Mouse (Mus musculus) layer of hippocampus, postnatal 10 days (tissue): ENCODE measurements around the gene Ric1. TPM values are rescaled to one million over a fixed set of nuclear protein-coding genes. Genes with fewer than 3 reads are reported as not detected.

Experiments
- DNase-seq, 2 experiments: peaks; one replicate each; pipeline ENCODE4 v3.0.0; 2021; ENCODE audit warnings: low spot score in 2 of 2
- total RNA-seq, 2 experiments: library from RNA; stranded (reverse); gene quantifications; 2 replicates each; pipeline ENCODE4 v1.2.3; 2021

The Ric1 gene
- total RNA-seq, 2 experiments from 2014 or later = 44.0 to 49.7 TPM

DNA sequence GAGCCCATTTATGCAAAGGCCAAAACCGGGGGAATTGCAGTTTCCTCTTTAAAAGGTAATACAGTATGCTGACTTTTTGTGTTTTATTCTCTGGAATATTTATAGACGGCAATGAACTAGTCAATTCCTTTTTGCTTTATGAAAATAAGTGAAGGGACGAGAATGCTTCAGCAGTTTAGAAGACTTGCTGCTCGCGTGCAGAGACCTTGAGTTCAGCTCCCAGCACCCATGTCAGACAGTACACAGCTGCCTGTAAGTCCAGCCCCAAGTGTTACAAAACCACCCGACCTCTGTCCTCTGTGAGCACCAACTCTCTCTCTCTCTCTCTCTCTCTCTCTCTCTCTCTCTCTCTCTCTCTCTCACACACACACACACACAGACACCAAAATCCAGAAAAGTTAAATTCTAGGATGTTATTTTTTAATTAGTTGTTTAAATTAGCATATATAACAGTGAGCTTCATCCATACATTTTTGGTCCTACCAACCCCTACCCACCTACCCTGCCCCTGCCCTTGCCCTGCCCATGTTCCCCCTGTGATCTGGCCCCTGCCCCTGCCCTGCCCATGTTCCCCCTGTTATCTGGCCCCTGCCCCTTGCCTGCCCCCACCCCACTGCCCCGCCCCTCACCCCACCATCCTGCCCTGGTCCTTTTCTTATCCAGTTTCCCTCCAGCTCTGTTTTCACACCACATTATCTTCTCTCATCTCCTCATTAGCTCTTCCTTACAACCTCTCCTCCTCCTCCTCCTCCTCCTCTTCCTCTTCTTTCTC lies 25.1 kb upstream of the Ric1 start:
- DNase-seq = no peak

DNA sequence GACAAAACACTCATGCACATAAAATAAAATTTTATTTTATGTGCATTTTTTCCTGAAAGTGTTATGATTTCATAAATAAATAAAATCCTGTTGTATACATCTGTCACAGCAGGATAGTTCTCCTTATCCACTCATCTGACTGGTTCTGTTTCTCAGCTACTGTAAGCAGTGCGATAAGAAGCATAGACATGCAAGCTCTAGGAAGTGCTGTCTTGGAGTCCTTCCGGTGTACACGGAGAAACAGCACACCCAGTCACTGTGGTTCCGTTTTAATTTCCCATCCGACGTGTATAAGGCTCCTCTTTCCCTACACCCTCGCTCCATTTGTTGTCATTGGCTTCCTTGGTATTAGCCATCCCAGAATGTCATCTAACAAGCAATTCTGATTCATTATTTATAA lies 24.2 kb upstream of the Ric1 start:
- DNase-seq = no peak

DNA sequence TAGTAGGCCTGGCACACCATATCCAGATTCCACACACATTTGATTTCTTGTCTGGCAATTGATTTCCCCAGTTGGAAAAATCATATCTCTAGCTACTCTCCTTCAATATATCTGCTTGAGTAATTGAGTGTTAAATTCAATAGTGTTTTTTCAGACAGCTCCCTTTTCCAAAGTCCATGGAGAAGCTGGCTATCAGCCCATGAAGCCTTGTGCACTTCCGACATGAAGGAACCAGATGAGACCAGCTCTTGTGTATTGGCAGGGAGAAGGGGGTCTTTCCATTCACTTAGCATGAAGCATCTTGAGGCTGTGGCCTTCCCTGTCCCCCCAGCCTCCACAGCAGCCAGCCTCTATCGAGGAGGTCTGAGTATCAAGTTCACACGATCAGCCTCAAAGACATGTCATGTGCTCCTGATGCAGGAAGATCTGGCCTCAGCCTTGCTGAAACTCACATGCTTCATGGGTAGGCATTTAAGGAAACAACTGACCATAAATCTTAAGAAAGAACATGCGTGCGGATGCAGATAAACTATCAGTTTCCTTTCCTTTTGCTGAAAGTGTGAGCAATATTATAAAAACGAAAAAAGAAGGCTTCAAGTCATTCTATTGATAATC lies 23.1 kb upstream of the Ric1 start:
- no peak for DNase-seq

DNA sequence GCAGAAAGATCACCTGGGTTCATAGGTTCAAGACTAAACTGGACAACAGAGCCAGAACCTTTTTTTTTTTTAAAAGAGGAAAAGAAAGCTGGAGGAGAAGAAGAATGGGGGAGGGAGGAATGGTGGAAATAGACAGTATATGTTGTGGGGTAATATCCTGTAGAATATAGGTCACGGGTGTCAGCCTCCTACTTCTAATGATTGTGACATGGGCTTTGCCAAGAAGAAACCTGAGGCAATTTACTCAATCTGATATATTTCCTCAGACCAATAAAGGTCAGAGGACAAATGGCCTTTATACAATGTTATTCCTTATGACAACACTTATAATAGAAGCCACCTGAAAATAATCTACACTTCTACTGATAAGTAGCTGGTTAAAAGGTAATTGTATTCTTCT lies 21.7 kb upstream of the Ric1 start:
- DNase-seq = no peak

DNA sequence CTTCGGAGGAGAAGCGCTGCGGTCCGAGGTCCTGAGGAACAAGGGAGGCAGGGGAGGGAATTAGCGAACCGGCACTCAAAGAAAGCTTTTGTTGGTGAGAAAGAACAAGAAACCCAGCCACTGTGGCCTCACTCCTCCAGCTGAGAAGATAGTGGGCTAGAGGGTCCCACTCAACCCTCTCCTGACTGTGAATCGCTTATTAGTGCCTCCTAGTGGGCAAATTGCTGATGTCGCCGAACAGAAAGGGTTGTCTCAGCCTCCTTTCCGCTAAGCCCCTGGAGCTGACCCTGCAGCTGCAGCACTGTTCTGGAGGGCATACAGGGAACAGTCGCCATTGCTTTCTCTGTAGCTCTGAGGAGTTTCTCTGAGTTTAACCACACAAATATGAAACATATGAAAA lies 21.0 kb upstream of the Ric1 start:
- DNase-seq = peak; percentile 36 to 45

DNA sequence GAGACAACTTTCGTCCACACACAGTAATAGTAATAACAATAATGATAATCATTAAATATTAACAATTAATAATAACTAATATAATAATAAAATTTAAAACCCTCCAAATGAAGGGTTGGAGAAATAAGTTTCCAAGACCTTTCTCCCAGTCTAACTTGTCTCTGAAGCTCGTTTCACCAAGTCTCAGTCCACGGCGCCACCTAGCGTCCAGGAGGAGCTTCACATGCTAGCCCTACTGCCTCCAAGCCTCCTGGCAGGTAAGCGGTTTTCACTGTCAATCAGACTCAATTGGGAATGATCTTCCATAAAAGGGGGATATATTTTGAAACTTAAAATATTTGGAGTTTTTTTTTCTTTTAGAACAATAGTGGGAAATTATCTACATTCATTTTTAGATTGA lies 20.6 kb upstream of the Ric1 start:
- peak; percentile 86 to 89 for DNase-seq

DNA sequence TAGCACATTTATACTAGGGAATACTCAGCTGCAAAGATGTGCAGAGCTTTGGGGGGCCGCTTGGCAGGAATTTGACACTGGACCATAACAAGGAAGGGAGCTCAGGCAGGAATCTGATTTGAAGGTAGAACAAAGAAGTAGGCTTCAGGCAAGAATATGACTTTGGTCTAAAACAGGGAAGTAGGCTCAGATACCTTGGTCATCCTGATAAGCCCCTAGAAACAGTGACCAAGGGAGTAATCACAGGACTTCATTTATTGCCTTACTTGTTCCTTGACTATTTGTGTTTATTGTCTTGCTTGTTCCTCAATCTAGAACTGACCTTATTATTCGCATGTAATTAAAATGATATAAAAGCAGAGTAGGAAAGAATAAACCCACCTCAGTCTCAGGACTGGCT lies 18.0 kb upstream of the Ric1 start:
- DNase-seq = no peak

DNA sequence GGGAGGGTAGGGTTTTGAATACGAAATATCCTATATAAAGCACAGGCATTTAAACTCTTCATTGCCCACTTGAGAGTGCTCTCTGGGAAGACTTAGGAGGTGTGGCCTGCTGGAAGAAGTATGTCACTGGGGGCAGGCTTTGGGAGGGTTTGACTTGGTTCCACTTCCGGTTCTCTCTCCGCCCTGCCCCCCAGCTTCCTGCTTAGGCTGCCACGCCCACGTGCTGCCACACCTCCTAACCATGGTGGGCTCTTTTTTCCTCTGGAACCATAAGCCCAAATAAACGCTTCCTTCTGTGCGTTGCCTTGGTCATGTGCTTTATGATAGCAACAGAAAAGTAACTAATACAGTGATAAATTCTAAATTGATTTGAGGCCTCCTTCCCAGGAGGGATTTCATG lies 16.5 kb upstream of the Ric1 start:
- DNase-seq = no peak

DNA sequence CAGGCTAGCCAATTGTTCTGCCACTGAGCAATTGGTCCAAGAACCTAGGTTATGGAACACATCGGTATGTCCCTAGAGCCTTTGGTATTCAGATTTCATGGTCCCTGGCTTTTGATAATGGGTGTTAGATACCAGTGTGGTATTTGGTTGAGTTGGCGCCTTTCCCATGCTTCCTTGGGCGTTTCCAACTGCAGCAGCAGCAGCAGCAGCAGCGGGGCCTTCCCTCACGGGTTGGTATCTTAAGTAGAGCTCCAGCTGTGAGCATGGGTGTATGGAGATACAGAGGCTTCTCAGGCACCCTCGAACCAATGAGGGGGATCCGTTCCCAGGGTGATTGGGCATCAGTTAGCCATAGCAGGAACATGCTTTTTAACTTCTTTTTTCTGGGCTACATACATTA lies 13.9 kb upstream of the Ric1 start:
- no peak for DNase-seq

DNA sequence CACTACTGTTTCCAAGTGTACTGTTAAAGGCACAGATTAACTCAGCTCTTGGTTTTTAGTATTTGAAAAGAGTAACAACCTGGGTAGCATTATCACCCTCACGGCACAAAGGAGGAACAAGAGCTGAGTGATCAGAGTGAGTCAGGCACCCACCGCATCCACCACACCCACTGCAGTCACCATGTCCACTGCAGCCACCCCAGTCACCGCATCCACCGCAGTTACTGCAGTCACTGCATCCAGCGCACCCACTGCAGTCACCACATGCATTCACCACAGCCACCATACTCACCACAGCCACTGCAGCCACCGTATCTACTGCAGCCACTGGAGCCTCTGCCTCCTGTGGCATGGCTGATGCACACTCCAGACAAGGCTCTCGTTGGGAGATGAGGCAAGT lies 12.2 kb upstream of the Ric1 start:
- DNase-seq = no peak

DNA sequence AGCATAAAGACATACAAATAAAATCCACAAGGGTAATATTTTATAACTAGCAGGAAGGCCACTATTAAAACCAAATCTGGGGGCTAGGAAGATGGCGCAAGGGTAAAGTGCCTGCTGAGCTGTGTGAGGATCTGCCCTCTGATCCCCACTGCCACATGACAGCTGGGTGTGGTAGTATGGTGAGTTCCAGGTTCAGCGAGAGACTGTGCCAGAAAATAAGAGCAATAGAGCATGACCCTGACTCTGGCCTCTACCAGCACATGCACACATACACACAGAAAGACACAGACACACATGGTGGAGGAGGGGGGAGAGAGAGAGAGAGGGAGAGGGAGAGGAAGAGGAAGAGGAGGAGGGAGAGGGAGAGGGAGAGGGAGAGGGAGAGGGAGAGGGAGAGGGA lies 10.3 kb upstream of the Ric1 start:
- DNase-seq = no peak

DNA sequence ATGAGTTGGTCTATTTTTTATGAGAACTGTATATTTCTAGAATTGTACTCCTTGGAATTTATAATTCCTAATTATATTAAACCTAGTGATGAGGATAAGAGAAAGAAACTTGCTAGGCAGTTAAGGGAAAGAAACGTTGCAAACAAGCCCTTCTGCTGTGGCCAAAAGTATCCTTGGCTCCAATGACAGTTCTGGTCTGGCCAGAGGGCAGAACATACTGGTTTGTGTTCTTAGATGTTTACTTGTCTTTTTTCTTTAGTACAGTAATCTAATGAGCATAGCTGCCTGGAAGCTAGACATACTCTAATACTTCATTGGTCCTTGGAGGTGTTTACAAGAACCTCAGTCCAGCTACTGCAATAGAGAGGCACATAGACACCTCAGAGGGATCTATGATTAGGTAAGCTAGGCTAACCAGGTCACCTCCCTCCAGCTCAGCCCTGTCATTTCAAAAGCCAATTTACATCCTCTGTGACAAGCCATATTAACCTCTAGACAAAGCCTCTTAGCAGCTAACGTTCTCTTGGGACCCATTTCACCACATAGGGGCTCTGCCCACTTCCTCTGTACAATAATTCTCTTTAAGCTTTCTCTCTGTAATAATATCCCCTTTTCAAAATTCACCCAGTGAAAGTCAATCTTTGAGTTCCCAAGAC lies 8.8 kb upstream of the Ric1 start:
- DNase-seq = no peak

DNA sequence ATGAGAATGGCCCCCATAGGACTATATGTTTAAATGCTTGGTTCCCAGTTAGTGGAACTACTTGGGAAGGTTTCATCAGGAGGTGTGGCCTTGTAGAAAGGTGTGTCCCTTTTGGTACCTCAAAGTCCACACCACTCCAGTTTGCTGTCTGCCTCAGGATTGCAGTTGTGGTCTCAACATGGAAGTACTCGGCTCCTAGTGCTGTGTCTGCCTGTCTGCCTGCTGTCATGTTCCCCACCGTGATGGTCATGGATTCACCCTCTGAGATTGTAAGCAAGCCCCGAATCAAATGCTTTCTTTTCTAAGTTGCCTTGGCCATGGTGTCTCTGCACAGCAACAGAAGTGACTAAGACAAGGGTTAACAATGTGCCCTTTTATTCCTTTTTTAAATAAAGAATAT lies 8.0 kb upstream of the Ric1 start:
- DNase-seq = no peak

DNA sequence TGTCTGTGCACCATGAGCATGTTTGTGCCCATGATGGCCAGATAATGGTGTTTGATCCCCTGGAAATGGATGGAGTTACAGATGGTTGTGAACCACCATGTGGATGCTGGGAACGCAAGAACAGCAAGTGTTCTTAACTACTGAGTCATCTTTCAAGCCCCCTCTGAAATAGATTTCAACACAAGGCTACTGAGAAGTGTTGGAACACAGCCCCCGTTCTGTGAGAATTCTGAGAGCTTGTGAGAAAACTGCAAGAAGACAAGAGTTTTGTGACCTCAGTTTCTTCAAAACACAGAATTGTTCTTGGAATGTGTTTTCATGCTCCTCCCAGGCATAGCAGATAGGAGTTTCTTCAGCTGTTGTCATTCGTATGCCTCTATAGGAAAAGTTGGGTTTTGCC lies 6.7 kb upstream of the Ric1 start:
- no peak for DNase-seq

DNA sequence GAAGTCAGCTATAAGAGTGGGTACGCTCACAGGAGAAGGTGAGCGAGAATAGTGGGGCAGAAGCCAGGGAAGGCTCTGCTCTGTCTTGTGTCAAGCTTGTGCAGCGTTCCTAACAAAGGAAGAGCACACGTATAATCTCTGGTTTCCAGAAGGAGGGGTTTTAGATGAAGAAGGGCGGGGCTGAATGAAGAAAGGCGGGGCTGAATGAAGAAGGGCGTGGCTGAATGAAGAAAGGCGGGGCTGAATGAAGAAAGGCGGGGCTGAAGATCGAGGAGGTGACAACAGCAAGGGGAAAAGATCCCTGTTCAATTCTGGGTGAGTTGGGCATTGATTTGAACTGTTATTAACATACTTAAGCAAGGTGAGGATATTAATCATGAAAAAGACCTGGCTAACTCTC lies 6.1 kb upstream of the Ric1 start:
- no peak for DNase-seq

DNA sequence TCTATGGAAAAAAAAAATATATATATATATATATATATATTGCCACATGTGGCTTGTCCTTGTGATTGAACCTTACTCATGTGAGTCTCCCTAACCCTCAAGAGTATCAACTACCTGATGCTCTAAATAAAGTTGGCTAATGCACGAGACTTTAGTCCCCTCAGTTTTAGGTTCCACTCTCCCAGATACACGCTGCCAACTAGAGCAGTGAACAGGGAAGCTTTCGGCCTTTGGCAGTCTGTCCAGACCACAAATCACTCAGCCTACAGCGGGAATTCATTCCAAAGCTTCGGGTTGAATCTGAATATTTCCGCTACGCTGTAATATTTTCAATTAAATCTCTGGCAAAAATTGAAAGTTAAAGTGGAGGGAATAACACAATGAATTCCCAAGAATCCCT lies 3.7 kb upstream of the Ric1 start:
- no peak for DNase-seq

DNA sequence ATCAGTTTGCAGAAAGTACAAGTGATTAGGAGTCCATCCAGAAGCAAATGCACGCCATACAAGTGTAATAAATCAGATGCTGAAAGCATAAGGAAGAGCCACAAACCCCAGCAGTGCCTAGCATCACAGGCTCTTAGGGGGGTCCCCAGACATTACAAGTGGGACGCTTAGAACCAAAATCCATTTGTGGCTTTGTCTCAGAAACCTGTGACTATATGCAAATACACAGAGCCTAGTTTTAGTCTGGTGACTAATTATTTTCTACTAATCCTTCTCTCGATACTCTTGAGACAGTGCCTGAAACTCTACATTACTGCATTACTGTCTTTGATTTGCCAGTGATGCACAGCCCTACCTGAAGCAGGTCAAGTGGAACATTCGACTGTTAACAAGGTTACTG lies 3.2 kb upstream of the Ric1 start:
- no peak for DNase-seq

DNA sequence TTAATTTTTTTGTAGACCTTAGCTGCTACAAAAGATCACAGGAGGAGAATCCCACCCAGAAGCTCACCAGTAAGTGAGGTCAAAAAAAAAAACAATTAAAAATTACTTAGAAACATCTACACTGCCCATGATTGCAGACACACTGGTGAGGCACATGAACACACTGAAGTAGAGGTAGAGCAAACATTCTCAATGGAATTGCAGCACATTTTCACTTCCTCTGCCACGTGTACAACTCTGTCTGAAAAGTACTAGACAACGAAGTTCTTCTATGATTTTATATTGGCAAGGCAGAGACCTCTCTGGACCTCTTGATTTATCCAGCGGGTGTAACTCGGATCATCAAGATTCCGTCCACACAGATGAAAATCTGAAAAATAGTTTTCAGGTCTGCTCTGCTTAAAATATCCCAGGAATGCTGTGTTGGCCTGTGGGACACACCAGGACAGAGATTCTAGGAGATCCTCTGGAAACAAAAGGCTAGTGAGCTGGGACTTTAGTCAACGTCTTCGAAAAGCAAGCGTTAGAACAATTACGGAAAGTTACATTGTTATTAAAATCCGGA lies 1.0 kb upstream of the Ric1 start:
- no peak for DNase-seq

DNA sequence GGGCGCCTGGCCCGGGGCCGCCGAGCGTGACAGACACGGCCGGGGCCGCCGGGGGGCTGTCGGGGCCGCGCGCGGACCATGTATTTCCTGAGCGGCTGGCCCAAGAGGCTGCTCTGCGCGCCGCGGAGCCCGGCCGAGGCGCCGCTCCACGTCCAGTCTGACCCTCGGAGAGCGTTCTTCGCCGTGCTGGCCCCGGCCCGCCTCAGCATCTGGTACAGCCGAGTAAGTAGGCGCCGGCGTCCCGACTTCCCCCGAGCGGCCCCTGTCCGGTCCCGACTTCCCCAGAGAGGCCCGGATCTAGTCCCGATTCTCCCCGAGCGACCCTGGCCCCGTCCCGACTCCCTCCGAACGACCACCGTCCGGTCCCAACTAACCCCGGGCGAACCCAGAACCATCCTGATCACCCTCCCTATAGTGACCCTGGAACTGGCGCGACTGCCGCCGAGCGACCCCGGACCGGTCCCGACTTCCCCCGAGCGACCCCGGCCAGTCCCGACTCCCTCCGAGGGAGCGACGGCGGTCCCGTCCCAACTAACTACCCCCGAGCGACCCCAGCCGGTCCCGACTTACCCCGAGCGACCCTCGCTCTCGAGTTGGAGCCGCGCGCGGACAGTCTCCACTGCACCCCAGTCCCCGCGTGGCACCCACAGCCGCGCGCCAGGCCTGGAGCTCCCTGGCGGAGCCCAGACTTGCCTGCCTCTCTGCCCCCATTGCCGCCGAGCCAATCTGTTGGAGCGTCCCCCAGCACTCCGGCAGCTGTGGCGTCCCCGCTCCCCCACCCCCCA lies 555 bp downstream of the Ric1 start:
- peak; percentile 55 to 65 for DNase-seq

DNA sequence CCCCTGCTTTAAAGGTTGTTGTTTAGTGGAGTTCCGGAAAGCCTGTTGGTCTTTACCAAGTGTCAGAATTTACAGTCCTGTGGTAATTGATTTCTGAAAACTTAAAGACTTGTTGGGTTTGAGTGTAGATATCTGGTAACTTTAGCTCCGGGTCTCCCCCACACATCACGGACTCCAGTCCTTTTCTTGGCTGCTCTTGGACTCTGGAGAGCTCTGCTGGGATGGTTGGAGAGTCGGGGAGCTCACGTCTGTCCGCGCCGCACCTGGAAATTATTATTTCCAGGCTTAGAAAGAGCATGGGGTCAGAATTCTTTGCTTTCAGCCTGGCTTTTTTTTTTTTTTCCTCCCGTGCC lies 1.1 kb downstream of the Ric1 start:
- no peak for DNase-seq

DNA sequence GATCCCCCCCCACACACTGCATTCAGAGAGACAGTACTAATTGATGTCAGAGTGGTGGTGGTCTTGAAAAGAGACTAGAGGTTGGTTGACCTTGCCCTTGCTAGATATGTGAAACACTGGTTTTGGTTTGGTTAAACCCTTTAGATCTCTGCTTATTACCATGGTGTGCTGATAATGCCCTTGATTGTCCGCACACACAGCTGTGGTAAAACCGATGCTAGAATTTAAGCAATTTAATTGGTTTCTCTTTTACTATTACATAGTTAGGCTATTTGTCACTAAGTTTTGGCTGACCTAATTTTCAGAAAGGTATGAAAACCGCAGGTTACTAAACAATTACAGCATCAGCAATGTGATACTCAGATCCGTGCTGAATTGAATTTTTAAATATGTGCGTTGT lies 1.6 kb downstream of the Ric1 start:
- no peak for DNase-seq

DNA sequence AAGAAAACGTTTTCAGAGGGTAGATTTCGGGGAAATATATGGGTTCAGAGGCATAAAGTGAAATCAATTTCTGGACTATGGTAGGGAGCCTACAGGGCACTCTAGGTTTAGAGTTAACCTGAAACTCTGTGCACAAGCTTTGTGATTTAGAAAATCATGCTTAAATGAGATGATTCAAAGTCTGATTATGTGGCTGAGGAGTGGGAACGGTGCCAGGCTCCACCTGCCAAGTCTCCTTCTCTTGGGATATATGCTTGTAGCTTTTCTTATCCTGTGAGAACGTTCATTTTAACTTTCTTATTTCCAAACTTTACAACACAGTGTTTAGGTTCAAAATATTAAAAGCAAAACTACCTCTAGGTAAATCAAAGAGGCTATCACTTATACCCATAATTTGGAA lies 2.5 kb downstream of the Ric1 start:
- DNase-seq = no peak
